Mouse (Mus musculus): Measurements from ENCODE around the gene Hsd17b1. TPM values are rescaled to one million over a fixed set of nuclear protein-coding genes. Genes with fewer than 3 reads are reported as not detected.

The Hsd17b1 gene
- polyA plus RNA-seq, 1 experiment from 2014 or later = not detected

GRCm38 (mm10) chr11:101053974-101054373 is 24.2 kb upstream of the Hsd17b1 start:
- Histone ChIP-seq H3K27ac (replicated peaks; ENCODE audit: low read depth, low read length) (no peak overlapping the region), H3K9ac (replicated peaks; ENCODE audit: low read length) (no peak overlapping the region), H3K4me3 (ENCODE audit: low read depth, low read length) (no peak overlapping the region), H3K4me1 (ENCODE audit: control insufficient read depth, insufficient read depth, low read length) (no peaks in the 10 kb centered on the region), H3K27me3 (ENCODE audit: control insufficient read depth, insufficient read depth, low read length) (no peaks in the 10 kb centered on the region), H3K36me3 (replicated peaks; ENCODE audit: control insufficient read depth, insufficient read depth, low read depth, low read length) (no peaks in the 10 kb centered on the region; the same call in 1 of the 2 replicates), H3K9me3 (replicated peaks; ENCODE audit: control insufficient read depth, low read length) (no peaks in the 10 kb centered on the region), H3K4me2 (ENCODE audit: low read depth, low read length) (no peak overlapping the region)
- DNase-seq (ENCODE audit: low spot score) (peak; percentile 10), ATAC-seq (replicated peaks; ENCODE audit: insufficient number of reproducible peaks, low FRiP score, low TSS enrichment, low read depth) (no peak)
- WGBS = 91% methylated on average over 1 of the region's 1 CpGs

- H3K4me3 ChIP-seq (ENCODE audit: low read depth, low read length) = no peak overlapping the region
- WGBS = 82% methylated on average over 14 of the region's 14 CpGs
- H3K36me3 ChIP-seq (replicated peaks; ENCODE audit: control insufficient read depth, insufficient read depth, low read depth, low read length) = no peaks in the 10 kb centered on the region
- no peaks in the 10 kb centered on the region for H3K9me3 ChIP-seq (replicated peaks; ENCODE audit: control insufficient read depth, low read length)
- ATAC-seq (replicated peaks; ENCODE audit: insufficient number of reproducible peaks, low FRiP score, low TSS enrichment, low read depth) (no peak), DNase-seq (ENCODE audit: low spot score) (no peak)
- no peak overlapping the region for H3K27ac ChIP-seq (replicated peaks; ENCODE audit: low read depth, low read length)
- no peaks in the 10 kb centered on the region for H3K4me1 ChIP-seq (ENCODE audit: control insufficient read depth, insufficient read depth, low read length)
- no peak overlapping the region for H3K9ac ChIP-seq (replicated peaks; ENCODE audit: low read length)
- H3K27me3 ChIP-seq (ENCODE audit: control insufficient read depth, insufficient read depth, low read length) = no peaks in the 10 kb centered on the region
- H3K4me2 ChIP-seq (ENCODE audit: low read depth, low read length) = no peak overlapping the region
Measured at GRCm38 (mm10) chr11:101055418-101055817, 22.8 kb upstream of the Hsd17b1 start.

GRCm38 (mm10) chr11:101056885-101057284 is 21.3 kb upstream of the Hsd17b1 start:
- WGBS = 53% methylated on average over 8 of the region's 8 CpGs
- no peak for ATAC-seq (replicated peaks; ENCODE audit: insufficient number of reproducible peaks, low FRiP score, low TSS enrichment, low read depth)
- Histone ChIP-seq H3K4me1 (ENCODE audit: control insufficient read depth, insufficient read depth, low read length) (no peaks in the 10 kb centered on the region), H3K36me3 (replicated peaks; ENCODE audit: control insufficient read depth, insufficient read depth, low read depth, low read length) (no peaks in the 10 kb centered on the region), H3K9ac (replicated peaks; ENCODE audit: low read length) (no peak overlapping the region; the same call in 1 of the 2 replicates), H3K9me3 (replicated peaks; ENCODE audit: control insufficient read depth, low read length) (no peaks in the 10 kb centered on the region), H3K4me3 (ENCODE audit: low read depth, low read length) (no peak overlapping the region), H3K27me3 (ENCODE audit: control insufficient read depth, insufficient read depth, low read length) (no peaks in the 10 kb centered on the region), H3K4me2 (ENCODE audit: low read depth, low read length) (no peak overlapping the region), H3K27ac (replicated peaks; ENCODE audit: low read depth, low read length) (no peak overlapping the region)
- no peak for DNase-seq (ENCODE audit: low spot score)

GRCm38 (mm10) chr11:101057860-101058259 is 20.4 kb upstream of the Hsd17b1 start:
- no peaks in the 10 kb centered on the region; the same call in 1 of the 2 replicates for H3K4me1 ChIP-seq (ENCODE audit: control insufficient read depth, insufficient read depth, low read length)
- WGBS = 32% methylated on average over 5 of the region's 5 CpGs
- no peaks in the 10 kb centered on the region for H3K9me3 ChIP-seq (replicated peaks; ENCODE audit: control insufficient read depth, low read length)
- no peaks in the 10 kb centered on the region for H3K27me3 ChIP-seq (ENCODE audit: control insufficient read depth, insufficient read depth, low read length)
- ATAC-seq (replicated peaks; ENCODE audit: insufficient number of reproducible peaks, low FRiP score, low TSS enrichment, low read depth) (no peak), DNase-seq (ENCODE audit: low spot score) (peak; percentile 87)
- H3K36me3 ChIP-seq (replicated peaks; ENCODE audit: control insufficient read depth, insufficient read depth, low read depth, low read length) = no peaks in the 10 kb centered on the region
- H3K4me3 ChIP-seq (ENCODE audit: low read depth, low read length) = no peak overlapping the region
- no peak overlapping the region for H3K27ac ChIP-seq (replicated peaks; ENCODE audit: low read depth, low read length)
- H3K9ac ChIP-seq (replicated peaks; ENCODE audit: low read length) = no peak overlapping the region
- H3K4me2 ChIP-seq (ENCODE audit: low read depth, low read length) = no peak overlapping the region

GRCm38 (mm10) chr11:101058726-101059125 is 19.5 kb upstream of the Hsd17b1 start:
- Histone ChIP-seq H3K36me3 (replicated peaks; ENCODE audit: control insufficient read depth, insufficient read depth, low read depth, low read length) (no peaks in the 10 kb centered on the region), H3K27ac (replicated peaks; ENCODE audit: low read depth, low read length) (no peak overlapping the region)

GRCm38 (mm10) chr11:101059473-101059872 is 18.7 kb upstream of the Hsd17b1 start:
- Histone ChIP-seq H3K4me2 (ENCODE audit: low read depth, low read length) (no peak overlapping the region), H3K27ac (replicated peaks; ENCODE audit: low read depth, low read length) (no peak overlapping the region), H3K4me3 (ENCODE audit: low read depth, low read length) (no peak overlapping the region), H3K36me3 (replicated peaks; ENCODE audit: control insufficient read depth, insufficient read depth, low read depth, low read length) (no peaks in the 10 kb centered on the region), H3K9ac (replicated peaks; ENCODE audit: low read length) (no peak overlapping the region), H3K27me3 (ENCODE audit: control insufficient read depth, insufficient read depth, low read length) (no peaks in the 10 kb centered on the region), H3K9me3 (replicated peaks; ENCODE audit: control insufficient read depth, low read length) (no peaks in the 10 kb centered on the region), H3K4me1 (ENCODE audit: control insufficient read depth, insufficient read depth, low read length) (peaks cover 5% of the 10 kb centered on the region)
- 81% methylated on average over 10 of the region's 10 CpGs for WGBS
- ATAC-seq (replicated peaks; ENCODE audit: insufficient number of reproducible peaks, low FRiP score, low TSS enrichment, low read depth) (no peak), DNase-seq (ENCODE audit: low spot score) (no peak)

More at GRCm38 (mm10) chr11:101058726-101059125, 19.5 kb upstream of the Hsd17b1 start:
- no peak overlapping the region for H3K9ac ChIP-seq (replicated peaks; ENCODE audit: low read length)
- peaks cover 5% of the 10 kb centered on the region for H3K4me1 ChIP-seq (ENCODE audit: control insufficient read depth, insufficient read depth, low read length)
- H3K4me2 ChIP-seq (ENCODE audit: low read depth, low read length) = no peak overlapping the region
- WGBS = 71% methylated on average over 5 of the region's 5 CpGs
- no peak overlapping the region for H3K4me3 ChIP-seq (ENCODE audit: low read depth, low read length)
- DNase-seq (ENCODE audit: low spot score) = no peak
- ATAC-seq (replicated peaks; ENCODE audit: insufficient number of reproducible peaks, low FRiP score, low TSS enrichment, low read depth) = no peak
- no peaks in the 10 kb centered on the region for H3K9me3 ChIP-seq (replicated peaks; ENCODE audit: control insufficient read depth, low read length)
- H3K27me3 ChIP-seq (ENCODE audit: control insufficient read depth, insufficient read depth, low read length) = no peaks in the 10 kb centered on the region

GRCm38 (mm10) chr11:101060126-101060525 is 18.1 kb upstream of the Hsd17b1 start:
- 64% methylated on average over 8 of the region's 8 CpGs for WGBS
- DNase-seq (ENCODE audit: low spot score) (no peak), ATAC-seq (replicated peaks; ENCODE audit: insufficient number of reproducible peaks, low FRiP score, low TSS enrichment, low read depth) (no peak)
- H3K9me3 ChIP-seq (replicated peaks; ENCODE audit: control insufficient read depth, low read length) = no peaks in the 10 kb centered on the region
- H3K4me1 ChIP-seq (ENCODE audit: control insufficient read depth, insufficient read depth, low read length) = peaks cover 5% of the 10 kb centered on the region
- no peak overlapping the region for H3K4me3 ChIP-seq (ENCODE audit: low read depth, low read length)
- H3K27me3 ChIP-seq (ENCODE audit: control insufficient read depth, insufficient read depth, low read length) = no peaks in the 10 kb centered on the region
- H3K9ac ChIP-seq (replicated peaks; ENCODE audit: low read length) = no peak overlapping the region
- no peaks in the 10 kb centered on the region for H3K36me3 ChIP-seq (replicated peaks; ENCODE audit: control insufficient read depth, insufficient read depth, low read depth, low read length)
- 0 out of 2 replicates have a peak overlapping the region, but pooled peaks have one; percentile 25 for H3K27ac ChIP-seq (replicated peaks; ENCODE audit: low read depth, low read length)
- H3K4me2 ChIP-seq (ENCODE audit: low read depth, low read length) = no peak overlapping the region

GRCm38 (mm10) chr11:101061049-101061448 is 17.2 kb upstream of the Hsd17b1 start:
- Histone ChIP-seq H3K27me3 (ENCODE audit: control insufficient read depth, insufficient read depth, low read length) (no peaks in the 10 kb centered on the region), H3K36me3 (replicated peaks; ENCODE audit: control insufficient read depth, insufficient read depth, low read depth, low read length) (no peaks in the 10 kb centered on the region), H3K4me1 (ENCODE audit: control insufficient read depth, insufficient read depth, low read length) (peaks cover 5% of the 10 kb centered on the region), H3K4me2 (ENCODE audit: low read depth, low read length) (no peak overlapping the region), H3K9ac (replicated peaks; ENCODE audit: low read length) (no peak overlapping the region), H3K9me3 (replicated peaks; ENCODE audit: control insufficient read depth, low read length) (no peaks in the 10 kb centered on the region), H3K4me3 (ENCODE audit: low read depth, low read length) (no peak overlapping the region), H3K27ac (replicated peaks; ENCODE audit: low read depth, low read length) (no peak overlapping the region)
- DNase-seq (ENCODE audit: low spot score) (no peak), ATAC-seq (replicated peaks; ENCODE audit: insufficient number of reproducible peaks, low FRiP score, low TSS enrichment, low read depth) (no peak)
- WGBS = 85% methylated on average over 5 of the region's 5 CpGs
